Mouse (Mus musculus) forebrain, embryonic 16.5 days (tissue): ENCODE measurements around the gene Kcnmb4. TPM values are rescaled to one million over a fixed set of nuclear protein-coding genes. Genes with fewer than 3 reads are reported as not detected.

Experiments used
- ATAC-seq: fragments of 200-750 bp; cut with Nextera tagmentation; 2 replicates; pipeline ENCODE4 v1.8.0; 2017; ENCODE audit warnings: mild to moderate bottlenecking, moderate library complexity
- H3K27ac ChIP-seq: fragments of 300-500 bp; sonication (generic); 2 replicates; pipeline ENCODE4 v1.5.1; 2014; ENCODE audit warnings: low read length, control low read depth
- H3K27me3 ChIP-seq: fragments of 300-500 bp; sonication (generic); replicated peaks from 2 replicates; pipeline ENCODE4 v1.6.1; 2014; ENCODE audit warnings: low read length; ENCODE audit not compliant: control insufficient read depth, insufficient read depth
- H3K36me3 ChIP-seq: fragments of 300-500 bp; sonication (generic); 2 replicates; pipeline ENCODE4 v1.6.1; 2014; ENCODE audit not compliant: control insufficient read depth, insufficient read depth
- H3K4me1 ChIP-seq: fragments of 300-500 bp; sonication (generic); replicated peaks from 2 replicates; pipeline ENCODE4 v1.6.1; 2014; ENCODE audit warnings: low read length; ENCODE audit not compliant: control insufficient read depth, insufficient read depth
- H3K4me2 ChIP-seq: fragments of 300-500 bp; sonication (generic); 2 replicates; pipeline ENCODE4 v1.6.1; 2014; ENCODE audit warnings: mild to moderate bottlenecking, low read length, control low read depth
- H3K4me3 ChIP-seq: fragments of 300-500 bp; sonication (generic); replicated peaks from 2 replicates; pipeline ENCODE4 v1.5.1; 2014; ENCODE audit warnings: mild to moderate bottlenecking, low read length, control low read depth
- H3K9ac ChIP-seq: fragments of 300-500 bp; sonication (generic); replicated peaks from 2 replicates; pipeline ENCODE4 v1.6.1; 2014; ENCODE audit warnings: low read depth, low read length, control low read depth
- H3K9me3 ChIP-seq: fragments of 300-500 bp; sonication (generic); 2 replicates; pipeline ENCODE4 v1.6.1; 2016; ENCODE audit warnings: low read length; ENCODE audit not compliant: control insufficient read depth
- WGBS: fragments of 180-500 bp; shearing (Covaris S2); extraction: QIAGEN DNeasy Blood & Tissue Kit; methylation state at CpG from one replicate; pipeline ENCODE4 v1.1.7; 2014; 5-methylcytosine and 5-hydroxymethylcytosine counted together
- polyA plus RNA-seq: library from polyadenylated mRNA; unstranded; fragments of >200 nt; fragmentation: Nextera tagmentation; extraction: Ambion mirVana; gene quantifications from 2 replicates; pipeline ENCODE4 v1.2.1, GENCODE M21; 2015

The Kcnmb4 gene
- polyA plus RNA-seq, 1 experiment from 2014 or later: 23.1 TPM

- ATAC-seq: no peak
- 0 out of 2 replicates have a peak, but pooled peaks cover 4% of the 10 kb centered on the region for H3K36me3 ChIP-seq
Measured at GRCm38 (mm10) chr10:116440946-116441345, 32.7 kb downstream of the Kcnmb4 start.

GRCm38 (mm10) chr10:116440088-116440487, 33.6 kb downstream of the Kcnmb4 start:
- WGBS: 90% methylated on average over 10 of the region's 10 CpGs

More at GRCm38 (mm10) chr10:116440946-116441345, 32.7 kb downstream of the Kcnmb4 start:
- H3K4me2 ChIP-seq: no peak overlapping the region
- 90% methylated on average over 7 of the region's 7 CpGs for WGBS
- peaks cover 2% of the 10 kb centered on the region; the same call in 1 of the 2 replicates for H3K9me3 ChIP-seq
- H3K4me1 ChIP-seq: no peaks in the 10 kb centered on the region
- no peak overlapping the region for H3K27ac ChIP-seq
- no peak overlapping the region for H3K9ac ChIP-seq
- no peaks in the 10 kb centered on the region for H3K27me3 ChIP-seq
- H3K4me3 ChIP-seq: no peak overlapping the region

GRCm38 (mm10) chr10:116435455-116435854, 38.2 kb downstream of the Kcnmb4 start:
- H3K9ac ChIP-seq: no peak overlapping the region
- H3K27me3 ChIP-seq: no peaks in the 10 kb centered on the region
- 0 out of 2 replicates have a peak, but pooled peaks cover 4% of the 10 kb centered on the region for H3K36me3 ChIP-seq
- H3K27ac ChIP-seq: no peak overlapping the region
- no peak overlapping the region for H3K4me3 ChIP-seq
- no peaks in the 10 kb centered on the region for H3K4me1 ChIP-seq
- ATAC-seq: no peak
- H3K9me3 ChIP-seq: peaks cover 2% of the 10 kb centered on the region; the same call in 1 of the 2 replicates
- H3K4me2 ChIP-seq: no peak overlapping the region
- 77% methylated on average over 12 of the region's 12 CpGs for WGBS

More at GRCm38 (mm10) chr10:116440088-116440487, 33.6 kb downstream of the Kcnmb4 start:
- Histone ChIP-seq H3K4me3 (no peak overlapping the region), H3K9me3 (peaks cover 2% of the 10 kb centered on the region; the same call in 1 of the 2 replicates), H3K4me1 (no peaks in the 10 kb centered on the region), H3K4me2 (no peak overlapping the region), H3K27me3 (no peaks in the 10 kb centered on the region), H3K9ac (no peak overlapping the region), H3K36me3 (0 out of 2 replicates have a peak, but pooled peaks cover 4% of the 10 kb centered on the region), H3K27ac (no peak overlapping the region)
- ATAC-seq: no peak

DNA sequence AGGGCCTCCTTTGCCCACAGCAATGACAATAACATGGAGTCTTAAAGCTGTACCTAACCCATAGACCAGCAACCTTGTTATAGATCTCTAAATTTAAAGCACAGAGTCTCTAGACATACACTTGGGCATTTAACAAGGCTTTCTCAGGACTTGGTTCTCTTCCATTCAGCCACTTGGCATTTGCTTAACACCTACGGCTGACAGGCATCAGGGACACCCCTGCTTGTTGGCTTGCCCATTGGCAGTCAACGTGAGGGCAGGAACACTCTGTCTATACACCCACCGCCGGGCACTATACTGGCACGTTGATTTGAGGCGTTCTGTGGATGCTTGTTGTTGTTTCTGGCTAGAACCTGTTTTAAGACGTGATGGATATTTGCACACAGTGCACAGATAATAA, 41.3 kb downstream of the Kcnmb4 start:
- H3K4me3 ChIP-seq: no peak overlapping the region
- H3K4me1 ChIP-seq: no peaks in the 10 kb centered on the region
- no peaks in the 10 kb centered on the region for H3K9me3 ChIP-seq
- no peak overlapping the region for H3K27ac ChIP-seq
- H3K36me3 ChIP-seq: no peaks in the 10 kb centered on the region
- H3K9ac ChIP-seq: no peak overlapping the region
- 79% methylated on average over 7 of the region's 7 CpGs for WGBS
- no peaks in the 10 kb centered on the region for H3K27me3 ChIP-seq
- H3K4me2 ChIP-seq: no peak overlapping the region
- no peak for ATAC-seq

DNA sequence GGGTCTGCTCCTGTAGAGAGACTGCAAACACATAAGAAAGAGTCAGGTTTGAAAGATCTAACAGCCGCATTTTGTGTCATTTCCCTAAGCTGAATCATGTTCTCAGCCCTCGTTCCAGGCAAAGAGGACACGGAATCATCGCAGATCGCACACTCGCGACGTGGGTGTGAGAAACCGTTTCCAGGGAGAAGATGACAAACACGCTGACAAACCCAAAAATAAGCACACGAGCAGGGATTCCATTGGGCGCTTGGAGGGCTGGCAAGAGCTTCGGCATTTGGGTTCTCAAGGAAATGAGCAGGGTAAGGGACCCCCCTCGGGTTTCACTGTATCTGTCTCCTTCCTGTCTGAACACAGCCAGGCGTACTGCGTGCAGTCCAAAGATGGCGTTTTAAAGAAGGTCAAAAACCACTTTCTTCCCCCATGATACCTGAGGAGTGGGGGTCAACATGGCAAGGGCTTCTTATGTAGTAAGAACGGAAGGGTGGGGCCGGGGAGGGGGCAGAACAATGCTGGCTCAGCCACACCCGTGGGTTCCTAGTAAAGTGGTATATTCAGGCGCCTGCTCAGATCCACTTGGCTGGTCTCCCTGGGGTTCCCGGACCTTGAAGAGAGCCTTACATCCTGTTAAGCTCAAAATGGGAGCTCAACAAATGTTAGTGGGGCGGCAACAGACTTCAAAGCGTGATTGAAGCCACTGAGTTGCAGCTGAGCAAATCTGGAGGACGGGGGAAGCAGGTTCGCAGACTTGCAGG, 45.5 kb downstream of the Kcnmb4 start:
- H3K4me3 ChIP-seq: no peak overlapping the region
- ATAC-seq: no peak
- 92% methylated on average over 26 of the region's 26 CpGs for WGBS
- H3K9me3 ChIP-seq: no peaks in the 10 kb centered on the region
- no peak overlapping the region for H3K9ac ChIP-seq
- no peaks in the 10 kb centered on the region for H3K36me3 ChIP-seq
- H3K27me3 ChIP-seq: no peaks in the 10 kb centered on the region
- no peak overlapping the region for H3K4me2 ChIP-seq
- H3K27ac ChIP-seq: no peak overlapping the region
- 0 out of 2 replicates have a peak, but pooled peaks cover 2% of the 10 kb centered on the region for H3K4me1 ChIP-seq

DNA sequence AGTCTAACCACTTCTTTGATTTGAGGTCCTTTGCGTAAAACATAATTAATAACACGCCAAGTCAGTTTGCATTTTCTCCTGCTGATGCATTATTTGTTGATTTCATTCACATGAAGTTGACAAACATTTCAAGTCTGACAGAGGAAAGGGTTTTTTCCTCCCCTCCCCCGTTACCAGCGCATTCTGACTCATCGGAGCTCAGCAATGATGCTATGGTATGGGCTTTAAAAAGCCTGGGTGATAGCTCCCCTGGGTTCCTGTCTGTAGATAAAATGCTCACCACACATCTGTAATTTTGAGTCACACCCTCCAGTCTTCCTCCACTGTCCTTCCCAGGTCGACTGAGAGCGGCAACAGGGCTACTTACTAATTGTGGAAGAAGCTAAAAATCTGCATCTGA, 47.5 kb downstream of the Kcnmb4 start:
- WGBS: 83% methylated on average over 7 of the region's 7 CpGs
- Histone ChIP-seq H3K27ac (no peak overlapping the region), H3K9ac (no peak overlapping the region), H3K4me2 (no peak overlapping the region), H3K27me3 (no peaks in the 10 kb centered on the region), H3K9me3 (no peaks in the 10 kb centered on the region), H3K36me3 (no peaks in the 10 kb centered on the region), H3K4me1 (0 out of 2 replicates have a peak, but pooled peaks cover 2% of the 10 kb centered on the region), H3K4me3 (no peak overlapping the region)
- no peak for ATAC-seq

DNA sequence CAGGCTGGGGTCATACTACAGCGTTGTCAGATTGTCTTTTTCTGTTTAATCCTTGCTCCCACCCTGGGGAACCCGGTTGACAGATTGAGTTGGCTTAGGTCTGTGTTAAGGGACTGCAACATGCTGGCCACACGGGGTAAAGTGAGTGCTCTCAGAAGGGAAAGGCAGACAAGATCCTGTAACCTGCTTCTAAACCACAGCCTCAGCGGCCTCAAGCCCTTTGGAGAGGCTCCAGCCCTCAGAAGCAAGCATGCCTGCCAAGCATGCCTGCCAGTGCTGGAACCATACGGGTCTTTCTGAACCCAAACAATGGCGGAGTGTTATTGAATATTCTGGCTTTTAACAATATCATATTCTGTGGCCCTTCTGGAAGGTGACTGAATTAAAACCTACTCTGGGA, 48.8 kb downstream of the Kcnmb4 start:
- H3K27me3 ChIP-seq: no peaks in the 10 kb centered on the region
- no peak overlapping the region for H3K9ac ChIP-seq
- no peaks in the 10 kb centered on the region for H3K36me3 ChIP-seq
- no peak overlapping the region for H3K4me2 ChIP-seq
- no peaks in the 10 kb centered on the region for H3K9me3 ChIP-seq
- no peak overlapping the region for H3K4me3 ChIP-seq
- H3K4me1 ChIP-seq: 0 out of 2 replicates have a peak, but pooled peaks cover 2% of the 10 kb centered on the region
- 61% methylated on average over 6 of the region's 6 CpGs for WGBS
- ATAC-seq: 0 out of 2 replicates have a peak, but pooled peaks have one; percentile 15
- H3K27ac ChIP-seq: no peak overlapping the region

- no peaks in the 10 kb centered on the region for H3K36me3 ChIP-seq
- WGBS: 93% methylated on average over 2 of the region's 2 CpGs
- ATAC-seq: no peak
- no peaks in the 10 kb centered on the region for H3K27me3 ChIP-seq
- no peak overlapping the region for H3K4me3 ChIP-seq
- H3K27ac ChIP-seq: no peak overlapping the region
- no peak overlapping the region for H3K4me2 ChIP-seq
- no peaks in the 10 kb centered on the region for H3K9me3 ChIP-seq
- 0 out of 2 replicates have a peak, but pooled peaks cover 2% of the 10 kb centered on the region for H3K4me1 ChIP-seq
- no peak overlapping the region for H3K9ac ChIP-seq
Measured at GRCm38 (mm10) chr10:116422551-116422950, 51.1 kb downstream of the Kcnmb4 start.

- H3K27me3 ChIP-seq: no peaks in the 10 kb centered on the region
- H3K4me1 ChIP-seq: 0 out of 2 replicates have a peak, but pooled peaks cover 2% of the 10 kb centered on the region
- H3K36me3 ChIP-seq: no peaks in the 10 kb centered on the region
- ATAC-seq: no peak
- whole genome bisulfite sequencing: 62% methylated on average over 6 of the region's 6 CpGs
- H3K4me3 ChIP-seq: no peak overlapping the region
- no peak overlapping the region for H3K9ac ChIP-seq
- H3K9me3 ChIP-seq: no peaks in the 10 kb centered on the region
- H3K4me2 ChIP-seq: no peak overlapping the region
- H3K27ac ChIP-seq: no peak overlapping the region
Measured at GRCm38 (mm10) chr10:116420976-116421375, 52.7 kb downstream of the Kcnmb4 start.
